Mouse (Mus musculus) cerebellum, adult 2 months (tissue): ENCODE results near the gene Dnah2.

ENCODE experiments used
- CTCF ChIP-seq: fragments of 200-500 bp; IDR thresholded peaks from 2 replicates; pipeline ENCODE4 v1.5.1; 2011; ENCODE audit warnings: low read depth, mild to moderate bottlenecking, control low read depth, low read length, moderate library complexity, borderline replicate concordance; ENCODE audit not compliant: insufficient read depth
- POLR2A ChIP-seq: fragments of 200-500 bp; IDR thresholded peaks from 2 replicates; pipeline ENCODE4 v1.6.1; 2011; ENCODE audit warnings: low read length, control low read depth, borderline replicate concordance; ENCODE audit not compliant: insufficient read depth

- TF ChIP-seq POLR2A (no peak), CTCF (no peak)
Observed at GRCm38 (mm10) chr11:69414421-69415326, 134.2 kb downstream of the Dnah2 start.
